Mouse (Mus musculus) layer of hippocampus, adult 9-10 months (tissue): ENCODE measurements around the gene Gm28374.
A peak's percentile ranks its signal among the peaks of the same experiment; 100 is the strongest.
"Not testable (repeated sequence)": the region's sequence is repeated elsewhere in the genome, so short reads cannot be mapped to it uniquely, and the experiment has no call there.

Source experiments
- DNase-seq: peaks from one replicate; pipeline ENCODE4 v3.0.0; 2022; ENCODE audit warnings: low spot score

Gene Gm28374

GRCm38 (mm10) chr19:6056696-6057095 is 25.4 kb downstream of the Gm28374 start:
- DNase-seq = no peak

DNA sequence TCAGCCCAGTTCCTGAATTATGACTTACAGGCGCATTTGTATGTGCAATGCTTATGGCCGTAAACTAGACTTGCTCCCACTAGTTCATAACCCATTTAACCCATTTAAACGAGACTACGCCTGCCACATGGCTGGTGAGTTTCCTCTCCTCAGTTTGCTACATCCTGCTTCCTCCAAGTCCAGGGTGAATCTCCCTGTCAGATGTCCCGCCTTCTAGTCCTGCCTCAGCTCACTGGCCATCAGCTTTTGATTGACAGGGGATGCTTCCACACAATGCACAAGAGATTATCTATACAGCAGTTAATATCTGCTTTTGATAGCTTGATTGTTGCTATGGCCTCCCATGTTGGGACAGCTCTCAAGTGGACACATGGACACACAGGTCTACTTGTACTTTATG is 27.8 kb downstream of the Gm28374 start:
- no peak for DNase-seq

DNA sequence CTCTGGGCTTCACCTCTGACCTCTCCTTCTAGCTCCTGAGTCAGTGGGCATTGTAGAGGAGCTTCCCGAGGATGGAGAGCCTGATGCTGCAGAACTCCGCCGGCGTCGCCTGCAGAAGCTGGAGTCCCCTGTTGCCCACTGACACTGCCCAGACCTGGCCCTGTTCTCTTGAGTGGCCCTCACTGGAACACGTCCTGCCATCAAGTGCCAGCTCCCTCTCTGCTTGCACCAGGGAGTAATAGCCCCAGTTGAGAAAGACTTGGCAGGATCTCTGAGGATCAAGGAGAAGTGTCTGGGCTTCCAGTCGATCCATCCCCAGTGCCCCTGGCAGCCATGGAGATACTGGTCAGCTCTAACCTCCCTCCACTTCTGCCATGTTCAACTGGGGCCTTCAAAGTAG is 29.5 kb downstream of the Gm28374 start:
- no peak for DNase-seq

GRCm38 (mm10) chr19:6048681-6049410 is 33.2 kb downstream of the Gm28374 start:
- no peak for DNase-seq

- no peak for DNase-seq
Observed at GRCm38 (mm10) chr19:6047899-6048166, 34.2 kb downstream of the Gm28374 start.

- no peak for DNase-seq
Observed at GRCm38 (mm10) chr19:6047154-6047898, 34.7 kb downstream of the Gm28374 start.

DNA sequence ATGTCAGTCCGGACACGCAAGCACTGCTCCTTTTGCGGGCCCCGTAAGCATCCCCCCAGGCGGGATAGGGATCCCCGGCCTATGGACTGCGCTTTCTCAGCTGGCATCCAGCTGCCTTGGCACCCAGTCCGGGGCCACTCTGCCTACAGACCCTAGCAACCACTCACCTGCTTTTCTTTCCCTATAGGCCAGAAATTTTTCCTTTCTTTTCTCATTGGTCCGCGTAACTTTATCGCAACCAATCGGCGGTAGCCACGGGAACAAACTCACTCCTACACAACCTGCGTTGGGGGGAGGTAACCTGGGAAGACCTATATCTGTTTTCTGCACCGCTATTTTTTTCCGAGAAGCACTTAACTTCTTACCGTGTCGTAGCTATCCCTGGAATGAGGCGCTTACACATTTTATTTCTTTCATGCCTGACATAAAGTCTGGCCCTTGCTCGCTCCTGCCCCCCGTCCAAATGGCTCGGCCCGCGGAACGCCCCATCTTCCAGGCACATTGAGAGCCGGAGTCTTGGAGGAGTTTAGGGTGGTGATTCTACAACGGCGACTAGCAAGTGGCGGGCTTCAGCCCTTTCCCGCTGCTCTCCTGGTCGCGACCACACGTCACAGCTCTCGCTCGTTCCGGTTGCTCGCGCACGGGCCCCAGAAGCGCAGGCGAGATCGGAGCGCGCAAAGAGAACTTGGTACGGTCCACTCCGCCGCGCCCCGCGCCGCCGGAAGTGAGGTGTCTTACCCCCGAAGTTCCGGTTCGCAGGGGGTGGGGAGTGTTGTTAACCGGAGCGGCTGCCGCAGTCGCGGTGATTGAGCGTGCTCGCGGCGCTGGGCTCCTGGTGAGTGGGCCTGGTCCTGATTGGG is 35.5 kb downstream of the Gm28374 start, which contains the start of gene Syvn1:
Gene Syvn1 (plus strand): TSS at position 283 of the 860 bp plus-strand sequence.
- peak; percentile 89 for DNase-seq

DNA sequence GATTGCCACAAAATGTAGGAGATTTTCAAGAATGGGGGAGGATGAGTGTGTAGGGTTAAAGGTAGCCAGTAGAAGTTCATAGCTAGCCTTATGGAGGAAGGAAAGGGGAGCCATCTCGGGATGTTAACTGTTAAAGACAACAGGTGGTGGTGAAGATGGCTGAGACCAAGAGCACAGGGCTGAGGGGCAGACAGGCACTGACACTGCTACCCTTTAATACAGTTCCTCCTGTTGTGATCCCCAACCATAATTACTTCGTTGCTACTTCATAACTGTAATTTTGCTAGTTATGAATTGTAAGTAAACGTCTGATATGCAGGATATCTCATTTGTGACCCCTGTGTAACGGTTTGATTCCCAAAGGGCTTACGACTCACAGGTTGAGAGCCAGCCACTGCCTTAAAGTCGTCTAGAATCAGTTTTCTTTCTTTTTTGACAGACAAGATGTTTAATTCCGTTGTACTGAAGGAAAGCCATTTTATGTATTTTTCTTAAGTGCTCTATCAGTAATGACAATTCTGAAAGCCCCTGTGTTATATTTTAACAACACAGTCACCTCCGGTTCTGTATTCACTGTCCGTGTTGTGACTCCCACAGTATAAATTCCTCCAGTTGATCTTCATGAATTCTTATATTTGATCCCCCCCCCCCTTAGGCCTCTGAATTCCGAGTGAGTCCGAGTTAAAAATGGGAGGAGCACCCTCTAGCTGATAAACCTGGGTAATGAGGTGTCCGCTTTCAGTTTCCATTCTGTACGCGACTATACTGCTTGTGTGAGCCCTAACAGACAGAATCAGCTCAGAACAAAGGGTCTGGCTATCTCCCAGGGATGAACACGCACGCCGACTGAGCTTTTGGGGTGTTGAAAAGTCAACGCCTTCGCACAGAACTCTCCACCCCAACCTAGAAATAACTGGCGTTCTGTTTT is 36.4 kb downstream of the Gm28374 start:
- no peak for DNase-seq

- DNase-seq = not testable (repeated sequence)
Observed at GRCm38 (mm10) chr19:6044102-6044501, 38.0 kb downstream of the Gm28374 start.

DNA sequence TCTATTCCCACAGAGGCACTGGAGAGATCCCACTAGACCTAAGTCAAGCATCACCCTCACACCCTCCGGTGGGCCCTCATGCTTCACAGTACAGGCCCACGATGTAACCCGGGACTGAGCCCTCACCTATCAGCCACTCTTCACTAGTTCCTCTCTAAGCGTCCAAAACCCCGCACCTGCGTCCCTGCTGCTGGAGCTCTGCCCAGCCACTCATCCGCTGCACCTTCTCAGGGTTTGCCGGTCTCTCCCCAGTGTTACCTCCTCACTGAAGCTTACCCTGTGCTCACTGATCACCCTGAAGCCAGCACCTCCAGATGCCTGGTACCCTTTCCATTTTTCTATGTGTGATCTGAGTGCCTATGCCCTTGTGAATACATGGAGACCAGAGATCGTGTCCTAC is 39.8 kb downstream of the Gm28374 start:
- DNase-seq = no peak

DNA sequence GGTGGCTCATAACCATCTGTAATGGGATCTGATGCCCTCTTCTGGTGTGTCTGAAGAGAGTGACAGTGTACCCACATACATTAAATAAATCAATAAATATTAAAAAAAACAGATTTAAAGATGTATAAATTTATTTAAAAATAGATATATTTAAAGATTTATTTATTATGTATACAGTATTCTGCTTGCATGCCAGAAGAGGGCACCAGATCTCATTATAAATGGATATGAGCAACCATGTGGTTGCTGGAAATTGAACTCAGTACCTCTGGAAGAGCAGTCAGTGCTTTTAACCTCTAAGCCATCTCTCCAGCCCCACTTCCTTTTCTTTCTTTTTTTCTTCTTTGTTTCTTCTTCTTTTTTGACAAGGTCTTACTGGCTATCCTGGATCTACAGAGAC is 42.1 kb downstream of the Gm28374 start:
- DNase-seq = no peak

DNA sequence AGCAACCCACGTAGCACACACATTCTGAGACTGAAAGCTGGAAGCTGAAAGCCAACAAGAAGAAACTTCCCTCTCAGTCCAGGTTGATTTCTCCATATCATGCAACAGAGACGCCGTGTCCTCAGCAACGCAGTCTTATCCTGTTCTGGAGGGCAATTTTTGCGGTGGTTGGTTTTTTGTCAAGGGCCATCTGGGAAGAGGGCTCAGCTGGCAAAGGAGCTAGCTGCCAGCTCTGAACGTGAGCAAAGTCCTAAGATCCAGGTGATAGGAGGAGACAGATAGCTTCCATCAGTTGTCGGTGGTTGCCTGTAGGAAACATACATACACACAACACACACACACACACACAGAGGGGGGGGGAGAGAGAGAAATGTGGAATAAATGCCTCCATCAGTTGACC is 43.7 kb downstream of the Gm28374 start:
- DNase-seq = no peak

DNA sequence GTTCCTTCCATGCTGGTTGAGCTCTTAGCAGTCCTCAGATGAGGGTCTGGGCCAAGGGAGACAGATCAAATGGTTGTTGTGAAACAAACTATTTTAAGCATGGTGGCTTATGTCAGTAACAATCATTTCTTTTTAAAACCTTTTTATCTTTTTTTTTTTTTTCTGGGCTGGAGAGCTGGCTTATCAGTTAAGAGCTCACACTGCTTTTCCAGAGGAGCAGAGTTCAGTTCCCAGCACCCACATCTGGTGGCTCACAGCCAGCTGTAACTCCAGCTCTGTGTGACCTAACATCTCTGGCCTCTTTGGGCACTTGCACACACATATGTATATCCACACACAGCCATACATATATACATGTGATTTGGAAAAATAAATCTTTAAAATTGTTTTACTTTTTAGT is 44.4 kb downstream of the Gm28374 start:
- no peak for DNase-seq

DNA sequence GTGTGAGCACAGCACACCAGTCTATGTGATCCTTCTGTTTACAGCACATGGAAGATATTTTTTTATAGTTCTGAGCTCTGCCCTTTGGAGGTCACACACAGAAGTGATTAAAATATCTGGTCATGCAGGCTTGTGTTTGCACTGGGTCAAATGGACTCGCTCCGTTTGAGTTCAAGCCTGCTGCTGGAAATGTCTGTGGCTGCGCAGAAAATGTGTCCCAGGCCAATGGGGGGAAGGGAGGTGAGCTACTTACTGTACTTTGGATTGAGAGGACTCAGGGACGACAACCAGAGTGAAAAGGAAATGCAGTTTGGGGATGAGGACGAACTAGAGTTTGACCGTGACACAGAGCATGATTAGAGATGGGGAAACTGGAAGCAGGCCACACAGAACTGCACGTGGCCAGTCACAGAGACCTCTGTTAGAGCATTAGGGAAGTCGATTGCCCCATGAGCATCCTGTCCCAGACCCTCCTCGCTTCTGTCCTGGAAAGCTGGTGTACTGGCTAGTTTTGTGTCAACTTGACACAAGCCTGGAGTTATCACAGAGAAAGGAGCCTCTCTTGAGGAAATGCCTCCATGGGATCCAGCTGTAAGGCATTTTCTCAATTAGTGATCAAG is 46.0 kb downstream of the Gm28374 start:
- DNase-seq = no peak

GRCm38 (mm10) chr19:6030520-6031280 is 51.4 kb downstream of the Gm28374 start:
- no peak for DNase-seq

GRCm38 (mm10) chr19:6029426-6029825 is 52.6 kb downstream of the Gm28374 start:
- DNase-seq = no peak

GRCm38 (mm10) chr19:6028991-6029390 is 53.1 kb downstream of the Gm28374 start:
- no peak for DNase-seq
